Mouse (Mus musculus): ENCODE measurements around the gene Apba2. TPM values are rescaled to one million over a fixed set of nuclear protein-coding genes. Genes with fewer than 3 reads are reported as not detected.

Gene Apba2
- polyA plus RNA-seq, 1 experiment from 2014 or later = 0.57 TPM

DNA sequence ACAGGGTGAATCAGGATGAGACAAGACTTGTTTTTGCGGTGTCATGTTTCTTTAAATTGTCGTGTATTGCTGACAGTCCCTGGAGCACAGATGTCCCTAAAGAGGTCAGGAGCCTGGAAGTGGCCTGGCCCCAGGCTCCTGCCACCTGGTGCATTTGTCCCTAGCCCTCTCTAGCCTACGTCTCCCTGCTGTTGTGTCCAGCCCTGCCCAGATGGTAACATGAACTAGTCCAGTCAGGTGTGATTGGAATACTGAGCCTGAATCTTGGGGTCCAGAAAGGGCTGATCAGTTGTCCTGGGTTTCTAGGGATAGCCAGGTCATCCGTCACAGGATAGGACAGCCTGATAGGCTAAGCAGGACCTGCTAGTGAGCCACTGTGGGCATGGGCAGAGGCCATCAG is 67.2 kb downstream of the Apba2 start:
- H3K9ac ChIP-seq = no peak overlapping the region
- H3K4me2 ChIP-seq = no peak overlapping the region
- ATAC-seq (ENCODE audit: insufficient number of reproducible peaks, low FRiP score) = no peak
- 62% methylated on average over 4 of the region's 4 CpGs for WGBS
- H3K4me1 ChIP-seq (replicated peaks) = no peaks in the 10 kb centered on the region
- H3K27me3 ChIP-seq (replicated peaks) = no peaks in the 10 kb centered on the region
- no peaks in the 10 kb centered on the region for H3K9me3 ChIP-seq (replicated peaks)
- no peak overlapping the region for H3K4me3 ChIP-seq
- H3K27ac ChIP-seq (ENCODE audit: poor library complexity, severe bottlenecking) = no peak overlapping the region
- no peaks in the 10 kb centered on the region for H3K36me3 ChIP-seq

DNA sequence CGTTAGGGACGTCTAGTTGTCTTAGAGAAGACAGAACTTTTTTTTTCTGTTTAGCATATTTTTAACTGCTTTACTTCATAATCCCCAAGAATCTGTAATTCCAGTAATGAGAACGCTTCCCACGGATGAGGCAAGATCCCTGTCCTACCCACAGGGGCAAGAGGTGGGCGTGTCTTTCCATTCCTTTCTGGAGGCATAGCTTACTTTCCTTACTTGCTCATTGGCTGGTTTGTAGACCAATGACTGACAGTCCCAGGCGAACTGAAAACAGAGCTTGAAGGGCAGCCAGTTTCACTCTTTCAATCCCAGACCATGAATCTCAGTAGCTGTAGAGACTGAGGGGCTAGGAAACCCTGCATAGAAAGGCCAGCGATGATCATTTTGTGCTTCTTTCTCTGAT is 68.2 kb downstream of the Apba2 start:
- Histone ChIP-seq H3K4me2 (no peak overlapping the region), H3K4me3 (no peak overlapping the region), H3K27me3 (replicated peaks) (no peaks in the 10 kb centered on the region), H3K36me3 (no peaks in the 10 kb centered on the region), H3K9me3 (replicated peaks) (no peaks in the 10 kb centered on the region), H3K9ac (no peak overlapping the region), H3K27ac (ENCODE audit: poor library complexity, severe bottlenecking) (no peak overlapping the region), H3K4me1 (replicated peaks) (no peaks in the 10 kb centered on the region)
- 36% methylated on average over 7 of the region's 7 CpGs for WGBS
- ATAC-seq (ENCODE audit: insufficient number of reproducible peaks, low FRiP score) = no peak

DNA sequence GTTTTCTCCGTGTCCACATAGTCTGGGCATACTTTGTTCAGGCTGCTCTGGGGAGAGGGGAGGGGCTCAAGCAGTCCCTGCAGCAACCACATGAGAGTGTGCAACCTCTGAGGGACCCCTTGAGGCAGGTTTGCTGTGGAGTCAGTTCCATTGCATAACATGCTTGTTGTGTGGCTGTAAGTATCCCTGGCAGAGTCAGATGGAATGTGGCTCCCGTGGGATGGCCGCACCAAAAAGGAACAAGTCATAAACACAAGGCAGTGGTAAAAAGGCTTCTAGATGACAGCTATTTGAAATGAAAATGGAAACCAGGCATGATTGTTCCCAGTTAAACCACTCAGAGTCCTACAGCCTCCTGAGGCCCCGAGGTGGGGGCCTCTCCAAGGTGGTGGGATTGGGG is 69.4 kb downstream of the Apba2 start:
- Histone ChIP-seq H3K9ac (no peak overlapping the region), H3K4me3 (no peak overlapping the region), H3K27ac (ENCODE audit: poor library complexity, severe bottlenecking) (no peak overlapping the region), H3K4me1 (replicated peaks) (no peaks in the 10 kb centered on the region), H3K27me3 (replicated peaks) (no peaks in the 10 kb centered on the region), H3K4me2 (no peak overlapping the region), H3K9me3 (replicated peaks) (no peaks in the 10 kb centered on the region), H3K36me3 (no peaks in the 10 kb centered on the region)
- no peak for ATAC-seq (ENCODE audit: insufficient number of reproducible peaks, low FRiP score)
- 80% methylated on average over 4 of the region's 4 CpGs for WGBS

DNA sequence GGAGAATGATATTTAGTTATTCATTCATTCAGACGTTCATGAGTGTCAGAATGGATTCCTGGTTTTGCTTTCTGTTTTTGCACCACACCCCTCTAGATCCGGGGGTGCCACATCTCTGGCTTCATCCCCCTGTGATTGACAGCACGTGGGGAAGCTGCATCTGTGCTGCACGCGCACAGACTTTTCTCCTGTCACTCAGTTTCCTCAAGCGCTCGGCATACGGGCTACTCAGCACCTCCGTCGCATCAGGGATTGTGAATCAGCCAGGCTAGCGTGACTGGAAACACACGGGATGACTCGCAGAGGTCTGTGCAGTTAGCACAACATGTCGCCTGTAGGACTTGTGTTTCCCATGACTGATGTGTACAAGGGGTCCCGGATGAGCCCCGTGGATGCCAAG is 72.6 kb downstream of the Apba2 start:
- Histone ChIP-seq H3K27me3 (replicated peaks) (no peaks in the 10 kb centered on the region), H3K4me2 (no peak overlapping the region), H3K9ac (no peak overlapping the region), H3K36me3 (no peaks in the 10 kb centered on the region), H3K4me1 (replicated peaks) (no peaks in the 10 kb centered on the region), H3K4me3 (no peak overlapping the region), H3K27ac (ENCODE audit: poor library complexity, severe bottlenecking) (no peak overlapping the region), H3K9me3 (replicated peaks) (no peaks in the 10 kb centered on the region)
- 77% methylated on average over 16 of the region's 16 CpGs for WGBS
- no peak for ATAC-seq (ENCODE audit: insufficient number of reproducible peaks, low FRiP score)

DNA sequence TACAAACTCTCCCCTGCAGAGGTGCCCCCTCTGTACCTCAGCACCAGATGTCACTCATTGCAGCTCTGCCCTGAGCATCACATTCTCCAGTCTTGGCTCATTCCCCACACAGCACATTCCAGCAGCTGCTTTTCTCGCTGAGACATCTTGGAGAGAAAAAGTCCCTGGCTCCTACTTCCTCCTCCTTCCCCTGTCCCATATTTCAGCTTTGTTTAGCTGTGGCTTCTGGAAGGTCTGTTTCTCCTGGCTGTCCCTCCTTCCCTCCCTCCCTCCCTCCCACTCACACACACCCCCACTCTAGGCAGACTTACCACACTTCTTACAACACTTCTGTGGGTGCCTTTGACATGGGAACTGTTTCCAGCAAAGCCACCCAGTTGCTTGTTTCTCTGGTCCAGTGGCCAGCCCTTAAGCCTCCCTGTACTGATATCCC is 75.0 kb downstream of the Apba2 start:
- no peaks in the 10 kb centered on the region for H3K36me3 ChIP-seq
- no peaks in the 10 kb centered on the region for H3K4me1 ChIP-seq (replicated peaks)
- H3K4me2 ChIP-seq = no peak overlapping the region
- ATAC-seq (ENCODE audit: insufficient number of reproducible peaks, low FRiP score) = no peak
- WGBS = 41% methylated on average over 1 of the region's 1 CpGs
- H3K4me3 ChIP-seq = no peak overlapping the region
- H3K27me3 ChIP-seq (replicated peaks) = no peaks in the 10 kb centered on the region
- no peaks in the 10 kb centered on the region for H3K9me3 ChIP-seq (replicated peaks)
- no peak overlapping the region for H3K9ac ChIP-seq
- H3K27ac ChIP-seq (ENCODE audit: poor library complexity, severe bottlenecking) = no peak overlapping the region

DNA sequence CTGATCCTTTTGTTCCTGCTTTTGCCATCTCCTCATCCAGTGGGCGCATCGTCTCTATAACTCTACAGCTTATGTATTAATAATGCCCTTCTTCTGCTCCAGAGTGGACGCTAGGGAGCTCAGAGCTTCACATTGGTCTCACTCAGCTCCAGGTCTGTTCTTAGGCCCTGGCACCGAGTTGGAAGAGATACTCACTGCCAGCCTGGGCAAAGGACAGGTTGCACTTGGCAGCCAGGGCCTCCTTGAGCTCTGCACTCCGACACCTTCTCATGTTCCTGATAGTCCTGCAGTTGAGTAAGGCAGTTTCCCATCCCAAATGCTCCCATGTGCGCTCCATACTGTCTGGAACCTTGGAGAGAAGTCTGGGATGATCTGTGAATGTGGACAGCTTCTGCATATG is 76.7 kb downstream of the Apba2 start:
- no peaks in the 10 kb centered on the region for H3K36me3 ChIP-seq
- H3K27me3 ChIP-seq (replicated peaks) = no peaks in the 10 kb centered on the region
- no peak overlapping the region for H3K4me2 ChIP-seq
- H3K4me1 ChIP-seq (replicated peaks) = no peaks in the 10 kb centered on the region
- no peaks in the 10 kb centered on the region for H3K9me3 ChIP-seq (replicated peaks)
- WGBS = 82% methylated on average over 6 of the region's 6 CpGs
- no peak overlapping the region for H3K4me3 ChIP-seq
- H3K9ac ChIP-seq = no peak overlapping the region
- H3K27ac ChIP-seq (ENCODE audit: poor library complexity, severe bottlenecking) = no peak overlapping the region
- no peak for ATAC-seq (ENCODE audit: insufficient number of reproducible peaks, low FRiP score)

DNA sequence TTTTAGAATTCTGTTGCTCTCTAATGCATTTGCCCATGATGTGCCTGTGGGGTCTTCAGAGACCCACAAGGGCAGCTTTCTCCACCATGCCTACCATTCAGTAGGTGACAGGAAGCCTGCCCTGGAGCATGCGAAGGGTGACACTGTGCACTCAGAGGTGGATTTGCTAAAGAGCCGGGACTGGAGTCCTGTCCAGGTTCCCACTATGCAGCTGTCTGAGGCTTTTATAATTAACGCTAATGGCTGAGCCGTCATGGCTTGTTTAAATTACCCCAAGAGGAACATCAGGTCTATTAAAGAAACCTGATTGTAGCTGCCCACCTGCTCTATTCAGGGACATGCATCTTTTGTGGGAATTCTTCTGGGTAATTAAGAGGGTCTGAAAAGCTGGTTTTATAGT is 78.4 kb downstream of the Apba2 start:
- Histone ChIP-seq H3K36me3 (no peaks in the 10 kb centered on the region), H3K27ac (ENCODE audit: poor library complexity, severe bottlenecking) (no peak overlapping the region), H3K4me3 (no peak overlapping the region), H3K27me3 (replicated peaks) (no peaks in the 10 kb centered on the region), H3K4me1 (replicated peaks) (no peaks in the 10 kb centered on the region), H3K9ac (no peak overlapping the region), H3K9me3 (replicated peaks) (no peaks in the 10 kb centered on the region), H3K4me2 (no peak overlapping the region)
- no peak for ATAC-seq (ENCODE audit: insufficient number of reproducible peaks, low FRiP score)
- WGBS = 77% methylated on average over 4 of the region's 4 CpGs

DNA sequence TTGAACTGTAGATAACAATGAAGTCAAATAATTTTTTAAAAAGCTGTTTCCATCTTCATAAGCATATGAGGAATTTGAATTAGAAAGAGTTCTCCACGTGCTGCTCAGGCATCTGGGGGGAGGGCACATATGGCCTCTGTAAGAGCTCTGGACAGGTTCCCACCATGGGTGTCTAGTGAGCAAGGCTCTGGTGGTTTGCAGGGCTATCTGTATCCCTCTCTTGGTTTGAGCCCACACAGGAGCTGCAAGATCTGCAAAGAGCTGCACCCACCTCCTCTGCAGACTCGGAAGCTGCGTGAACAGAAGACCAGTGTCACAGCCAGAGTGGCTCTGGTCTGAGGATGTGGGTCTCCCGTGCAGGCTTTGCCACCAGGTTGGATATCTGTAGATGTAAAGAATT is 78.8 kb downstream of the Apba2 start:
- Histone ChIP-seq H3K27ac (ENCODE audit: poor library complexity, severe bottlenecking) (no peak overlapping the region), H3K9ac (no peak overlapping the region), H3K4me1 (replicated peaks) (no peaks in the 10 kb centered on the region), H3K4me2 (no peak overlapping the region), H3K36me3 (no peaks in the 10 kb centered on the region), H3K27me3 (replicated peaks) (no peaks in the 10 kb centered on the region), H3K4me3 (no peak overlapping the region), H3K9me3 (replicated peaks) (no peaks in the 10 kb centered on the region)
- WGBS = 78% methylated on average over 4 of the region's 4 CpGs
- no peak for ATAC-seq (ENCODE audit: insufficient number of reproducible peaks, low FRiP score)

DNA sequence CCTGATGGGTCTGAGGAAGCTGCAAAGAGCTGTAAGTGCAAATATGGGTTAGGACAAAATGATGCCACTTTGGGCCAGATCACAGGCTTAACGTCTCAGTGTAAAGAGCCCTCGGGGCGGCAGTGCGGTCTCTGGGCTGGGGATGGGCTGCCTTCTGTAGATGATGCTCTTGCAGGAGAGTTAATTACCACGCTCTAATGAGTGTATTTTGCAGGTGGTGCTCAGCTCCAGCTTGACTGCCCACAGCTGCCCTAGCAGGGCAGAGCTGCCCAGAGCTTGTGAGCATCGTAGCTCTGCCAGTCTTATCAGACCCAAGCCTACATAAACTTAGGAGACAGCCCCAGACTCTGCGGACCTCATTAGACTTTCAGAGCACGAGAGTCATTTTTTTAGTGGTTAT is 80.9 kb downstream of the Apba2 start:
- H3K9me3 ChIP-seq (replicated peaks) = no peaks in the 10 kb centered on the region
- no peaks in the 10 kb centered on the region for H3K4me1 ChIP-seq (replicated peaks)
- WGBS = 76% methylated on average over 8 of the region's 8 CpGs
- H3K36me3 ChIP-seq = no peaks in the 10 kb centered on the region
- no peak overlapping the region for H3K4me3 ChIP-seq
- H3K27ac ChIP-seq (ENCODE audit: poor library complexity, severe bottlenecking) = no peak overlapping the region
- H3K4me2 ChIP-seq = no peak overlapping the region
- H3K27me3 ChIP-seq (replicated peaks) = no peaks in the 10 kb centered on the region
- no peak overlapping the region for H3K9ac ChIP-seq
- ATAC-seq (ENCODE audit: insufficient number of reproducible peaks, low FRiP score) = no peak

DNA sequence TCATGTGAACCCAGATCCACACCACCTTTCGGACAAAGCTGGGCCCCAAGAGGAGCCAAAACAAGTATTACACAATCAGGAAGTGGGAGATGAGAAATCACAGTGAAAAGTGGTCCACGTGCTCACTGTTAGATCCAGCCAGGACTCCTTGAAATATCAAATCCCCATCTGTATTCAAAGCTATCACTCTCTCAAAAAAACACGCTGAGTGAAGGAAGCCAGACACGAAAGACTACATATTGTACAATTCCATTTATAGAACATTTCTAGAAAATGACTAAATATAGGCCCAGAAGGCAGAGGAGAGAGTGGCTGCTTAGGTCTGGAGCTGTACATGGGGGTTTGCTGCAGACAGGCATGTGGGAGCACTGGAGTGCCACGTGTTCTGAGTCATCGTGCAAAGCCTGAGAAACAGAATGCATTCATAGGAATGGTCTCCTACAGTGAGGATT is 82.2 kb downstream of the Apba2 start:
- Histone ChIP-seq H3K4me2 (no peak overlapping the region), H3K27ac (ENCODE audit: poor library complexity, severe bottlenecking) (no peak overlapping the region), H3K27me3 (replicated peaks) (no peaks in the 10 kb centered on the region), H3K4me3 (no peak overlapping the region), H3K9me3 (replicated peaks) (no peaks in the 10 kb centered on the region), H3K4me1 (replicated peaks) (no peaks in the 10 kb centered on the region), H3K9ac (no peak overlapping the region), H3K36me3 (no peaks in the 10 kb centered on the region)
- 69% methylated on average over 6 of the region's 6 CpGs for WGBS
- no peak for ATAC-seq (ENCODE audit: insufficient number of reproducible peaks, low FRiP score)

DNA sequence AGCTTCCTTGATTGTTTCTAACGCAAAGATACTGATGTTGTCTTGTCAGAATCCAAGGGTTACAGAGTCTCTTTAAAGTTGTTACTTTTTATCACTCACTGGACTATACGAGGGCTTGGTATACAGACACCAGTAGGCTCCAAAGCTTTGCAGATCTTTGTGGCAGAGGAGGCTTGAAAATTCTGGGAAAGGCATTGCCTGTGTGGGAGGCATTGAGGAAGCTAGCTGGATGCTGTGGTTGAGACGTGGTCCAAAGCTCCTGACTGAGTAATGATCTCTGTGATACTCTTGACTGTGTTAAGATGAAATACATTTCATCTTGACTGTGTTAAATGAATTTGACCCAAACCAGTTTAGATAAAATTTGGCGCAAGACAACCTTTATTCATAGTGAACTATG is 84.6 kb downstream of the Apba2 start:
- Histone ChIP-seq H3K4me3 (no peak overlapping the region), H3K4me2 (no peak overlapping the region), H3K4me1 (replicated peaks) (no peaks in the 10 kb centered on the region), H3K27ac (ENCODE audit: poor library complexity, severe bottlenecking) (no peak overlapping the region), H3K9ac (no peak overlapping the region), H3K36me3 (no peaks in the 10 kb centered on the region), H3K27me3 (replicated peaks) (no peaks in the 10 kb centered on the region), H3K9me3 (replicated peaks) (no peaks in the 10 kb centered on the region)
- WGBS = 73% methylated on average over 4 of the region's 4 CpGs
- ATAC-seq (ENCODE audit: insufficient number of reproducible peaks, low FRiP score) = no peak

DNA sequence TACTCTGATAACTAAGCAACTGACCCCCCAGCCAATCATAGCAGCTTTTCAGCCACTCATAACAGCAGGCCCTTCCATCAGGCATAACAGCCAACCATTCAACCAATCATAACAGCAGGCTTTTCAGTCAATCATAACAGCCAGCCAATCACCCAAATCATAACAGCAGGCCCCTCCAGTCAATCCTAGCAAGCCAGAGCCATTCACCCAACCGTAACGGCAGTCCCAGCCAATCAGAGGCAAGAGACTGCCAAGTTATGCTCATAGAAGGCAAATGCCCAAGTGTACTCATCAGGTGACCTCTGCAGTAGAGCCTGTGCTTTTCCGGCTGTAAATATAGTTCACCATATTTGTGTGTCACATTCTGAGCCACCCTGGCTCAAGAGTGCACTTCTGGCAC is 85.1 kb downstream of the Apba2 start:
- H3K4me2 ChIP-seq = no peak overlapping the region
- no peaks in the 10 kb centered on the region for H3K4me1 ChIP-seq (replicated peaks)
- ATAC-seq (ENCODE audit: insufficient number of reproducible peaks, low FRiP score) = no peak
- no peaks in the 10 kb centered on the region for H3K9me3 ChIP-seq (replicated peaks)
- no peaks in the 10 kb centered on the region for H3K36me3 ChIP-seq
- no peak overlapping the region for H3K9ac ChIP-seq
- H3K4me3 ChIP-seq = no peak overlapping the region
- no peaks in the 10 kb centered on the region for H3K27me3 ChIP-seq (replicated peaks)
- 81% methylated on average over 3 of the region's 3 CpGs for WGBS
- no peak overlapping the region for H3K27ac ChIP-seq (ENCODE audit: poor library complexity, severe bottlenecking)

All from heart, embryonic 12.5 days (tissue).